Mouse (Mus musculus) cerebellum, adult 2 months (tissue): ENCODE data around the gene Pgs1.

ENCODE experiments used
- CTCF ChIP-seq: fragments of 200-500 bp; IDR thresholded peaks from 2 replicates; pipeline ENCODE4 v1.5.1; 2011; ENCODE audit warnings: low read depth, mild to moderate bottlenecking, control low read depth, low read length, moderate library complexity, borderline replicate concordance; ENCODE audit not compliant: insufficient read depth
- POLR2A ChIP-seq: fragments of 200-500 bp; IDR thresholded peaks from 2 replicates; pipeline ENCODE4 v1.6.1; 2011; ENCODE audit warnings: low read length, control low read depth, borderline replicate concordance; ENCODE audit not compliant: insufficient read depth

GRCm38 (mm10) chr11:117951391-117951790, 34.7 kb upstream of the Pgs1 start:
- TF ChIP-seq CTCF (no peak), POLR2A (no peak)
